Mouse (Mus musculus) G1E (cell line): Measurements from ENCODE around the gene Lrguk. TPM values are rescaled to one million over a fixed set of nuclear protein-coding genes. Genes with fewer than 3 reads are reported as not detected.

Source experiments
- ATAC-seq: 2 replicates; pipeline ENCODE4 v1.8.0; 2016; ENCODE audit warnings: mild to moderate bottlenecking; ENCODE audit not compliant: insufficient number of reproducible peaks, poor library complexity, low FRiP score, severe bottlenecking; ENCODE audit errors: extremely low read depth
- DNase-seq: peaks from one replicate; pipeline ENCODE4 v3.0.0; 2012; ENCODE audit warnings: low spot score
- H3K27me3 ChIP-seq: 2 replicates; pipeline ENCODE4 v1.6.1; 2012; ENCODE audit warnings: mild to moderate bottlenecking, low read length, inconsistent platforms; ENCODE audit not compliant: insufficient read depth
- H3K36me3 ChIP-seq: replicated peaks from 2 replicates; pipeline ENCODE3; 2012; ENCODE audit warnings: mild to moderate bottlenecking, inconsistent platforms
- H3K4me1 ChIP-seq: 2 replicates; pipeline ENCODE4 v1.6.1; 2012; ENCODE audit warnings: low read depth, low read length, inconsistent platforms, mixed read lengths; ENCODE audit not compliant: insufficient read depth
- H3K4me3 ChIP-seq: 2 replicates; pipeline ENCODE4 v1.5.1; 2012; ENCODE audit warnings: low read depth, mild to moderate bottlenecking, inconsistent platforms, low read length, moderate library complexity, mixed read lengths
- H3K9me3 ChIP-seq: replicated peaks from 2 replicates; pipeline ENCODE4 v1.6.1; 2012; ENCODE audit warnings: inconsistent platforms
- CTCF ChIP-seq: IDR thresholded peaks from 2 replicates; pipeline ENCODE4 v1.5.1; 2012; ENCODE audit warnings: low read depth, low read length, inconsistent platforms, mixed read lengths
- GATA1 ChIP-seq: IDR thresholded peaks from 2 replicates; pipeline ENCODE4 v1.6.1; 2012; ENCODE audit warnings: borderline replicate concordance, low read length, inconsistent platforms, mixed read lengths
- GATA2 ChIP-seq: IDR thresholded peaks from 2 replicates; pipeline ENCODE4 v1.6.1; 2012; ENCODE audit warnings: low read depth, low read length, inconsistent platforms, borderline replicate concordance
- POLR2AphosphoS5 ChIP-seq: IDR thresholded peaks from 2 replicates; pipeline ENCODE4 v1.6.1; 2012; ENCODE audit warnings: low read depth, low read length, inconsistent platforms; ENCODE audit not compliant: insufficient replicate concordance
- TAL1 ChIP-seq: conservative IDR thresholded peaks from 2 replicates; pipeline ENCODE4 v1.6.1; 2012; ENCODE audit warnings: low read depth, low read length, inconsistent platforms, mixed read lengths
- polyA plus RNA-seq: library from polyadenylated mRNA; stranded (reverse); fragments of >175 nt; gene quantifications from 2 replicates; pipeline ENCODE4 v1.2.3, GENCODE M21; 2012
- total RNA-seq, 2 experiments: library from RNA; stranded (forward) in 1 of 2; stranded (reverse) in 1 of 2; fragments of 200-1000 nt in 1 of 2; fragments of >200 nt in 1 of 2; fragmentation: Nextera tagmentation in 1 of 2; gene quantifications; 2 replicates each; pipeline ENCODE4 v1.2.3; 2014 to 2017

Lrguk gene
- total and polyA plus RNA-seq, 3 experiments = 0.10 to 1.9 (median 1.1) TPM

DNA sequence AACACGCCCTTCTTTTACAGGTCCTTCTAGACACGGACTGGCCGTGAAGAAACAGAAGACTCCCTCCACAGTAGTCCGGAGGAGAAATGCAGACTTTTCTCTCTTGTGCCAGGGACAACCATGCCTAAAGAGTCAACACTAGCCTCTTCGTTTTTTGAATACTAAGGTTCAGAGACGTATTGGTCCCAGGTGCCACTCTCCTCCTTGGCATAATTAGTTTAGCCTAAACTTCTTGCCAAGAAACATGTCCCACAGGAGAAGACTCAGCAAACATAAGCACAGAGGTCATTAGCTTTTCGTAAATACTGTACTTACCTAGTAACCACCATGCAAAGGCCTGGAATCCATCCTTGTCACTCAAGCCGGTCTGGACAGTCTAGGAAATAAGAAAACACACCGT is 133.8 kb downstream of the Lrguk start:
- Histone ChIP-seq H3K4me1 (peaks cover 7% of the 10 kb centered on the region), H3K36me3 (peaks cover 92% of the 10 kb centered on the region), H3K4me3 (no peak overlapping the region), H3K27me3 (no peaks in the 10 kb centered on the region), H3K9me3 (no peaks in the 10 kb centered on the region)
- no peak for TF ChIP-seq GATA2
- TF ChIP-seq GATA1 = no peak
- TF ChIP-seq POLR2AphosphoS5 = no peak
- no peak for TF ChIP-seq TAL1
- TF ChIP-seq CTCF = no peak
- DNase-seq (no peak), ATAC-seq (no peak)

DNA sequence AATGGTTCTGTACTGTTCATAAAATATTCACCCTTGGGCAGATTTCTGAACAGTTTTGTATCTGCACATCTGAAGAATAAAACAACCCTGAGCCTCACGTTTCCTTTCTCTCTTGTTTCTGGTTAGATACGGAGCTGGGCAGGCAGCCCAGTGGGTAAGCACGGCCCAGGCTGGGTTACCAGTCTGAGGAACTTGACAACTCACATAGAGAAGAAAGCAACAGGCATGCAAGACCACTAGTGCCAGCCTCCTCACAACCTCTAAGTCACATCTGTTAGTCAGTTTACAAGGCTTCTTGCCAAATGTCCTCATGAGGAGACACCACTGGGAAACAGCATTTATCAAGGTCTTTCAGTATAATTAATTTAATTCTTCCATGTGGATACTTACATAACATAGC is 139.6 kb downstream of the Lrguk start:
- H3K4me1 ChIP-seq = peaks cover 2% of the 10 kb centered on the region; the same call in 1 of the 2 replicates
- H3K9me3 ChIP-seq = no peaks in the 10 kb centered on the region
- TF ChIP-seq GATA1 (no peak), POLR2AphosphoS5 (no peak), CTCF (no peak)
- peaks cover 84% of the 10 kb centered on the region for H3K36me3 ChIP-seq
- no peak overlapping the region for H3K4me3 ChIP-seq
- H3K27me3 ChIP-seq = no peaks in the 10 kb centered on the region
- no peak for ATAC-seq
- DNase-seq = no peak

DNA sequence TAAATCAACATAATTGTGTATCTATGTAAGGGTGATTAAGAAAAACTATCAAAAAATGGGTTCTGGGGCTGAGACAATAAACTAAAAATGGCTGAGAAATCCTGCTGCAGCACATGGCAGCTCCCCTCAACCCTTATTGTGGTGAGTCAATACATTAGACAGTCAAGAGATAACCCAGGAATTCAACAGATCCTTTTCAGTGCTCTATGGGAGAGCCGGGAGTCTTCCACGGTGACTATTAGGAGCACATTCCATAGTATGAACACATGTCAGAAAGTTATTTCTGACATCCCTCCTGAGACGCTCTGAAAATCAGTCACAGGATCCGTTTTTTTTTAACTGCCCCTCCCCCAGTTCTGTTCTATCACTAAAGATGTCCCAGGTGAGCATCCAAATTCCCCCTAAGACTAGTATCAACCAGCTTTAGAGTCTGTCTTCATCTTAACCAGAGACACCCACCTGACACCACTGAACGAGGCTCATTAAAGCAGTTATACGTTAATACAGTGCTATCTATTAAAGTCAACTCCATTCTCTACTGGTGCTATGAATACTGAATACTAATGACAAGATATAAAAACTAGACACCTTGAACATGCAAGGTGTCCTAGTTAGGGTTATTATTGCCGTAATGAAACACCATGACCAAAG is 141.7 kb downstream of the Lrguk start:
- ATAC-seq (no peak; the same call in 1 of the 2 replicates), DNase-seq (no peak)
- Histone ChIP-seq H3K4me3 (no peak overlapping the region), H3K4me1 (peaks cover 12% of the 10 kb centered on the region), H3K27me3 (no peaks in the 10 kb centered on the region), H3K36me3 (peaks cover 66% of the 10 kb centered on the region), H3K9me3 (no peaks in the 10 kb centered on the region)
- no peak for TF ChIP-seq CTCF
- TF ChIP-seq TAL1 = no peak
- TF ChIP-seq GATA2 = no peak
- no peak for TF ChIP-seq POLR2AphosphoS5
- no peak for TF ChIP-seq GATA1

DNA sequence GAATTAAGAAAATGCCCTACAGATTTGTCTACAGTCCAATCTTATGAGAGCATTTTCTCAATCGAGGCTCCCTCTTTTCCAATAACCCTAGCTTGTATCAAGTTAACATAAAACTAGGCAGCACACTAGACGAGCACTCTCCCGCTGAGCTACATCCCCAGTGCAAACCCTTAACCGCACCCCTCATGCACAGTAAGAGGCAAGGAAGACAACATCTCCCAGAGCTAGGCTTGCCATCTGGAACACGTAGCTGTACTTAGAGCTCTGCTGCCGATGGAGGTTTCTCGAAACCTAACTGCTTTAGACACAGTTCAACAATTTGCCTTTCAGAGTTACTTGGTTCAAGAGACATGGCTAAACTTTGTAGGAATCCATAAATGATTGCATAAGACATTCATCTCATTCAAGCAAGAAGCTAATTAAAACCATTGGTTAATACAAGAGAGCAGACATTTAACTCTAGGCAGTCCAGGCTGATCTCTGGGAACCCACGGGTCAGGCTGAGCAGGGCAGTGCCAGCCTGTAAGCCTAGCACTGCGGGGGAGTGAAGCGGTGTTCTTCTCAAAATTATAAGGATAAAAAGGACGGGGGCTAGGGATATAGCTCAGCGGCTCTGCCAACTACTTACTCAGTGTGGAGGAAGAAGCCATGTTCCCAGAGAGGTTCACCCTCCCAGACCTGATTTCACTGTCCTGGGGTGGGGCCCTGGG is 142.7 kb downstream of the Lrguk start:
- H3K4me3 ChIP-seq = no peak overlapping the region
- no peaks in the 10 kb centered on the region for H3K9me3 ChIP-seq
- ATAC-seq = no peak
- TF ChIP-seq POLR2AphosphoS5 = no peak
- H3K4me1 ChIP-seq = peaks cover 17% of the 10 kb centered on the region
- peaks cover 57% of the 10 kb centered on the region for H3K36me3 ChIP-seq
- no peak for DNase-seq
- no peaks in the 10 kb centered on the region for H3K27me3 ChIP-seq

DNA sequence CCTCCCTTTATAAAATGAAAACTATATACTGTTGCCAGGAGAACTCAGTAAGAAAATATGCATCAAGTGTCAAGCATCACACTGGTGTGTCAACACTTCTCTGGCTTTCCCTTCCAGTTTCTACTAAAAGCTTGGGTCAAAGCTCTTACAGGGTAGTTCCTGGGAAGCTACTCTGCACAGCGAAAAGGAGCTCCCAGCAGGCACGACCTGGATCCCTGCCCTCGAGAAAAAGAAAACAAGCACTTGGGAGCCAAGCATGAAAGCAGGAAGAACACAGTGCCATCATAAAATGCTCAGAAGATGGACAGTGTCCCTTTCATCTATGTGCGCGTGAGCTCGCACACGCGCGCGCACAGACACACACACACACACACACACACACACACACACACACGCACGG is 144.0 kb downstream of the Lrguk start:
- ATAC-seq (no peak), DNase-seq (no peak)
- Histone ChIP-seq H3K27me3 (no peaks in the 10 kb centered on the region), H3K36me3 (peaks cover 46% of the 10 kb centered on the region), H3K4me1 (peaks cover 27% of the 10 kb centered on the region), H3K9me3 (no peaks in the 10 kb centered on the region), H3K4me3 (no peak overlapping the region)
- TF ChIP-seq CTCF (no peak), POLR2AphosphoS5 (no peak), TAL1 (no peak), GATA2 (no peak), GATA1 (no peak)

DNA sequence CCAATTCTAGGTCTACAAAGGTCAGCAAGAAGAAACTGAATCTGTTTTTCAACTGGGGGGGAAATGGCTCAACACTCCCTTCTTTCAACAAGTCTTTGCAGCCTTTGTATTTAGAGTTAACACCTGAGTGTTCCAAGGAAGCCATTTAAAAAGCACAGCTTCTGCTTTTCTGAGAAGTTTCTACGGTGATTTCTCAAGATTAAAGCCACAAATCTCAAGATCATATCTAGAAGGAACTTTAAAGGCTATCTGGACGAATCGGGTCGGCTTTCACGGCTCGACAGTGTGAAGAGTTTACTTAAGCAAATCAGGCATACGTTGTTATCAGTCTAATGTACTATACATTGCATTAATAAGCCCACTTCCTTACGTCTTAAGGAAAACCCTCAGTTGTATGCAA is 145.5 kb downstream of the Lrguk start:
- H3K4me1 ChIP-seq = peaks cover 27% of the 10 kb centered on the region
- no peaks in the 10 kb centered on the region for H3K9me3 ChIP-seq
- DNase-seq (no peak), ATAC-seq (no peak)
- H3K36me3 ChIP-seq = peaks cover 33% of the 10 kb centered on the region
- H3K4me3 ChIP-seq = no peak overlapping the region
- TF ChIP-seq CTCF (no peak), POLR2AphosphoS5 (no peak), GATA2 (no peak), TAL1 (no peak), GATA1 (no peak)
- H3K27me3 ChIP-seq = no peaks in the 10 kb centered on the region
